Mouse (Mus musculus) lung, postnatal 0 days (tissue): ENCODE data around the gene Lamp1.

Experiments
- CTCF ChIP-seq: IDR thresholded peaks from 2 replicates; pipeline ENCODE4 v1.5.1; 2016; ENCODE audit warnings: antibody characterized with exemption, mild to moderate bottlenecking
- EP300 ChIP-seq: IDR thresholded peaks from 2 replicates; pipeline ENCODE4 v1.6.1; 2016; ENCODE audit warnings: antibody characterized with exemption, mild to moderate bottlenecking, control low read depth

GRCm38 (mm10) chr8:13113232-13113631 lies 45.7 kb upstream of the Lamp1 start:
- TF ChIP-seq CTCF (no peak), EP300 (no peak)
